Mouse (Mus musculus): ENCODE data around the gene Dst. TPM values are rescaled to one million over a fixed set of nuclear protein-coding genes. Genes with fewer than 3 reads are reported as not detected.

Gene Dst
- polyA plus RNA-seq, 1 experiment from 2014 or later = 18.8 TPM

- peaks cover 92% of the 10 kb centered on the region for H3K36me3 ChIP-seq
- no peak overlapping the region for H3K27ac ChIP-seq (replicated peaks)
- no peaks in the 10 kb centered on the region for H3K27me3 ChIP-seq (ENCODE audit: low read depth, poor library complexity, severe bottlenecking)
- no peaks in the 10 kb centered on the region for H3K4me1 ChIP-seq
- DNase-seq (ENCODE audit: low spot score) = no peak
- WGBS = 97% methylated on average over 8 of the region's 8 CpGs
- no peaks in the 10 kb centered on the region for H3K9me3 ChIP-seq (replicated peaks)
- H3K4me3 ChIP-seq = no peak overlapping the region
Measured at GRCm38 (mm10) chr1:34259898-34260297, 351.9 kb downstream of the Dst start.

GRCm38 (mm10) chr1:34261011-34261410 is 353.0 kb downstream of the Dst start:
- Histone ChIP-seq H3K27ac (replicated peaks) (no peak overlapping the region), H3K36me3 (peaks cover 91% of the 10 kb centered on the region), H3K4me1 (no peaks in the 10 kb centered on the region), H3K27me3 (ENCODE audit: low read depth, poor library complexity, severe bottlenecking) (no peaks in the 10 kb centered on the region), H3K4me3 (no peak overlapping the region), H3K9me3 (replicated peaks) (no peaks in the 10 kb centered on the region)
- no peak for DNase-seq (ENCODE audit: low spot score)
- WGBS = 89% methylated on average over 12 of the region's 12 CpGs

- H3K4me3 ChIP-seq = no peak overlapping the region
- 91% methylated on average over 13 of the region's 13 CpGs for WGBS
- no peaks in the 10 kb centered on the region for H3K9me3 ChIP-seq (replicated peaks)
- DNase-seq (ENCODE audit: low spot score) = no peak
- H3K36me3 ChIP-seq = peaks cover 93% of the 10 kb centered on the region
- H3K27ac ChIP-seq (replicated peaks) = no peak overlapping the region
- no peaks in the 10 kb centered on the region for H3K27me3 ChIP-seq (ENCODE audit: low read depth, poor library complexity, severe bottlenecking)
- H3K4me1 ChIP-seq = no peaks in the 10 kb centered on the region
Measured at GRCm38 (mm10) chr1:34268520-34268919, 360.5 kb downstream of the Dst start.

- Histone ChIP-seq H3K36me3 (peaks cover 93% of the 10 kb centered on the region), H3K27me3 (ENCODE audit: low read depth, poor library complexity, severe bottlenecking) (no peaks in the 10 kb centered on the region), H3K9me3 (replicated peaks) (no peaks in the 10 kb centered on the region), H3K27ac (replicated peaks) (no peak overlapping the region), H3K4me1 (no peaks in the 10 kb centered on the region), H3K4me3 (no peak overlapping the region)
- no peak for DNase-seq (ENCODE audit: low spot score)
- 89% methylated on average over 11 of the region's 11 CpGs for WGBS
Measured at GRCm38 (mm10) chr1:34269578-34269977, 361.6 kb downstream of the Dst start.

GRCm38 (mm10) chr1:34273922-34274321 is 365.9 kb downstream of the Dst start:
- DNase-seq (ENCODE audit: low spot score) = no peak
- H3K27ac ChIP-seq (replicated peaks) = no peak overlapping the region
- H3K27me3 ChIP-seq (ENCODE audit: low read depth, poor library complexity, severe bottlenecking) = no peaks in the 10 kb centered on the region
- H3K4me3 ChIP-seq = no peak overlapping the region
- no peaks in the 10 kb centered on the region for H3K9me3 ChIP-seq (replicated peaks)
- H3K36me3 ChIP-seq = peaks cover 95% of the 10 kb centered on the region
- 94% methylated on average over 12 of the region's 12 CpGs for WGBS
- no peaks in the 10 kb centered on the region for H3K4me1 ChIP-seq

- Histone ChIP-seq H3K9me3 (replicated peaks) (no peaks in the 10 kb centered on the region), H3K4me1 (no peaks in the 10 kb centered on the region), H3K36me3 (peaks cover 88% of the 10 kb centered on the region), H3K4me3 (no peak overlapping the region), H3K27me3 (ENCODE audit: low read depth, poor library complexity, severe bottlenecking) (no peaks in the 10 kb centered on the region), H3K27ac (replicated peaks) (no peak overlapping the region)
- 94% methylated on average over 13 of the region's 13 CpGs for WGBS
- DNase-seq (ENCODE audit: low spot score) = no peak
Measured at GRCm38 (mm10) chr1:34275787-34276186, 367.8 kb downstream of the Dst start.

- Histone ChIP-seq H3K4me1 (no peaks in the 10 kb centered on the region), H3K36me3 (peaks cover 88% of the 10 kb centered on the region), H3K4me3 (no peak overlapping the region), H3K27ac (replicated peaks) (no peak overlapping the region), H3K27me3 (ENCODE audit: low read depth, poor library complexity, severe bottlenecking) (no peaks in the 10 kb centered on the region), H3K9me3 (replicated peaks) (no peaks in the 10 kb centered on the region)
- DNase-seq (ENCODE audit: low spot score) = no peak
- 92% methylated on average over 7 of the region's 7 CpGs for WGBS
Measured at GRCm38 (mm10) chr1:34276756-34277155, 368.7 kb downstream of the Dst start.

GRCm38 (mm10) chr1:34277259-34277658 is 369.2 kb downstream of the Dst start:
- WGBS = 91% methylated on average over 8 of the region's 8 CpGs
- peaks cover 88% of the 10 kb centered on the region for H3K36me3 ChIP-seq

GRCm38 (mm10) chr1:34283502-34283901 is 375.5 kb downstream of the Dst start:
- no peaks in the 10 kb centered on the region for H3K9me3 ChIP-seq (replicated peaks)
- H3K4me3 ChIP-seq = no peak overlapping the region
- H3K27ac ChIP-seq (replicated peaks) = no peak overlapping the region
- no peak for DNase-seq (ENCODE audit: low spot score)
- 87% methylated on average over 7 of the region's 7 CpGs for WGBS
- H3K4me1 ChIP-seq = no peaks in the 10 kb centered on the region
- H3K27me3 ChIP-seq (ENCODE audit: low read depth, poor library complexity, severe bottlenecking) = no peaks in the 10 kb centered on the region
- H3K36me3 ChIP-seq = peaks cover 79% of the 10 kb centered on the region

More at GRCm38 (mm10) chr1:34277259-34277658, 369.2 kb downstream of the Dst start:
- H3K9me3 ChIP-seq (replicated peaks) = no peaks in the 10 kb centered on the region
- no peak for DNase-seq (ENCODE audit: low spot score)
- H3K27ac ChIP-seq (replicated peaks) = no peak overlapping the region
- no peaks in the 10 kb centered on the region for H3K4me1 ChIP-seq
- no peaks in the 10 kb centered on the region for H3K27me3 ChIP-seq (ENCODE audit: low read depth, poor library complexity, severe bottlenecking)
- H3K4me3 ChIP-seq = no peak overlapping the region

GRCm38 (mm10) chr1:34284979-34285378 is 377.0 kb downstream of the Dst start:
- no peak for DNase-seq (ENCODE audit: low spot score)
- no peaks in the 10 kb centered on the region for H3K4me1 ChIP-seq
- H3K27ac ChIP-seq (replicated peaks) = no peak overlapping the region
- H3K36me3 ChIP-seq = peaks cover 80% of the 10 kb centered on the region
- no peaks in the 10 kb centered on the region for H3K9me3 ChIP-seq (replicated peaks)
- 95% methylated on average over 9 of the region's 9 CpGs for WGBS
- no peaks in the 10 kb centered on the region for H3K27me3 ChIP-seq (ENCODE audit: low read depth, poor library complexity, severe bottlenecking)
- H3K4me3 ChIP-seq = no peak overlapping the region

- H3K4me1 ChIP-seq = no peaks in the 10 kb centered on the region
- H3K36me3 ChIP-seq = peaks cover 86% of the 10 kb centered on the region
- WGBS = 92% methylated on average over 10 of the region's 10 CpGs
Measured at GRCm38 (mm10) chr1:34287731-34288130, 379.7 kb downstream of the Dst start.

GRCm38 (mm10) chr1:34288181-34288580 is 380.2 kb downstream of the Dst start:
- Histone ChIP-seq H3K27me3 (ENCODE audit: low read depth, poor library complexity, severe bottlenecking) (no peaks in the 10 kb centered on the region), H3K9me3 (replicated peaks) (peaks cover 4% of the 10 kb centered on the region)
- 96% methylated on average over 8 of the region's 8 CpGs for WGBS

More at GRCm38 (mm10) chr1:34287731-34288130, 379.7 kb downstream of the Dst start:
- H3K9me3 ChIP-seq (replicated peaks) = peaks cover 4% of the 10 kb centered on the region
- no peak for DNase-seq (ENCODE audit: low spot score)
- H3K27ac ChIP-seq (replicated peaks) = no peak overlapping the region
- H3K4me3 ChIP-seq = no peak overlapping the region
- no peaks in the 10 kb centered on the region for H3K27me3 ChIP-seq (ENCODE audit: low read depth, poor library complexity, severe bottlenecking)

GRCm38 (mm10) chr1:34288721-34289471 is 380.9 kb downstream of the Dst start:
- no peaks in the 10 kb centered on the region for H3K4me1 ChIP-seq
- H3K27ac ChIP-seq (replicated peaks) = no peak overlapping the region
- peaks cover 4% of the 10 kb centered on the region for H3K9me3 ChIP-seq (replicated peaks)
- whole genome bisulfite sequencing = 92% methylated on average over 13 of the region's 13 CpGs
- no peaks in the 10 kb centered on the region for H3K27me3 ChIP-seq (ENCODE audit: low read depth, poor library complexity, severe bottlenecking)
- no peak for DNase-seq (ENCODE audit: low spot score)
- H3K36me3 ChIP-seq = peaks cover 90% of the 10 kb centered on the region
- no peak overlapping the region for H3K4me3 ChIP-seq

More at GRCm38 (mm10) chr1:34288181-34288580, 380.2 kb downstream of the Dst start:
- no peak overlapping the region for H3K27ac ChIP-seq (replicated peaks)
- no peak overlapping the region for H3K4me3 ChIP-seq
- H3K36me3 ChIP-seq = peaks cover 89% of the 10 kb centered on the region
- no peak for DNase-seq (ENCODE audit: low spot score)
- H3K4me1 ChIP-seq = no peaks in the 10 kb centered on the region

All from midbrain, embryonic 10.5 days (tissue).